Mouse (Mus musculus) heart, adult 2 months (tissue): Measurements from ENCODE around the gene Zfhx3. TPM values are rescaled to one million over a fixed set of nuclear protein-coding genes. Genes with fewer than 3 reads are reported as not detected.

Experiments
- DNase-seq, 2 experiments: peaks; one replicate each; pipeline ENCODE4 v3.0.0; 2021
- H3K27ac ChIP-seq: fragments of 200-600 bp; 2 replicates; pipeline ENCODE4 v1.8.1; 2022
- H3K27me3 ChIP-seq: fragments of 200-500 bp; 2 replicates; pipeline ENCODE4 v1.6.1; 2012; ENCODE audit warnings: mild to moderate bottlenecking, low read length, inconsistent platforms, mixed read lengths; ENCODE audit not compliant: control insufficient read depth, insufficient read depth
- H3K36me3 ChIP-seq: fragments of 200-500 bp; 2 replicates; pipeline ENCODE4 v1.6.1; 2012; ENCODE audit warnings: low read length, inconsistent platforms; ENCODE audit not compliant: control insufficient read depth, insufficient read depth
- H3K4me1 ChIP-seq: fragments of 200-500 bp; 2 replicates; pipeline ENCODE4 v1.6.1; 2011; ENCODE audit warnings: low read length; ENCODE audit not compliant: control insufficient read depth, insufficient read depth
- H3K4me3 ChIP-seq: fragments of 200-600 bp; 2 replicates; pipeline ENCODE4 v1.8.1; 2022
- H3K79me2 ChIP-seq: fragments of 200-500 bp; replicated peaks from 2 replicates; pipeline ENCODE4 v1.6.1; 2012; ENCODE audit warnings: mild to moderate bottlenecking, inconsistent platforms, low read length, moderate library complexity, mixed read lengths; ENCODE audit not compliant: control insufficient read depth, insufficient read depth
- H3K9ac ChIP-seq: fragments of 200-500 bp; 2 replicates; pipeline ENCODE4 v1.6.1; 2012; ENCODE audit warnings: low read depth, mild to moderate bottlenecking, control low read depth, inconsistent platforms, low read length, mixed read lengths
- CTCF ChIP-seq: fragments of 200-600 bp; IDR thresholded peaks from 2 replicates; pipeline ENCODE4 v1.8.1; 2022; ENCODE audit warnings: antibody characterized with exemption, mild to moderate bottlenecking, moderate library complexity
- EP300 ChIP-seq: fragments of 200-500 bp; IDR thresholded peaks from 2 replicates; pipeline ENCODE4 v1.6.1; 2011; ENCODE audit warnings: low read depth, low read length, control low read depth; ENCODE audit not compliant: insufficient read depth
- POLR2A ChIP-seq: fragments of 200-500 bp; IDR thresholded peaks from 2 replicates; pipeline ENCODE4 v1.6.1; 2011; ENCODE audit warnings: mild to moderate bottlenecking, low read depth, low read length, control low read depth; ENCODE audit not compliant: insufficient read depth
- WGBS: fragments of 180-500 bp; shearing (Covaris S2); methylation state at CpG from one replicate; pipeline ENCODE4 v1.1.7; 2018; 5-methylcytosine and 5-hydroxymethylcytosine counted together
- intact Hi-C: fragments of 180-260 bp; cut with DNase I; formaldehyde crosslinking; loops from one replicate; pipeline ENCODE4 v1.15.1; 2025
- polyA plus RNA-seq: library from polyadenylated mRNA; depleted of rRNA; stranded (reverse); fragments of >200 nt; gene quantifications from 2 replicates; pipeline ENCODE4 v1.2.3, GENCODE M21; 2012
- total RNA-seq, 2 experiments: library from RNA; stranded (reverse); gene quantifications; 2 replicates each; pipeline ENCODE4 v1.2.3; 2021

Zfhx3 gene
- total and polyA plus RNA-seq, 3 experiments: 1.8 to 8.3 (median 6.9) TPM

- Histone ChIP-seq H3K27me3 (no peaks in the 10 kb centered on the region), H3K36me3 (no peaks in the 10 kb centered on the region), H3K27ac (no peak overlapping the region), H3K9ac (no peak overlapping the region), H3K79me2 (no peaks in the 10 kb centered on the region), H3K4me1 (no peaks in the 10 kb centered on the region), H3K4me3 (no peak overlapping the region)
- TF ChIP-seq CTCF (no peak), EP300 (no peak), POLR2A (no peak)
- WGBS: 88% methylated on average over 13 of the region's 13 CpGs
- DNase-seq: no peak
- intact Hi-C loops: no loop called here
Measured at GRCm38 (mm10) chr8:108437316-108437830, 494.9 kb downstream of the Zfhx3 start.

- no peak overlapping the region for H3K9ac ChIP-seq
- no peaks in the 10 kb centered on the region for H3K4me1 ChIP-seq
- WGBS: 64% methylated on average over 3 of the region's 3 CpGs
- no peaks in the 10 kb centered on the region for H3K79me2 ChIP-seq
- intact Hi-C loops: no loop called here
- H3K4me3 ChIP-seq: no peak overlapping the region
- H3K36me3 ChIP-seq: no peaks in the 10 kb centered on the region
- no peak for TF ChIP-seq EP300
- no peak for DNase-seq
- no peak overlapping the region for H3K27ac ChIP-seq
- H3K27me3 ChIP-seq: no peaks in the 10 kb centered on the region
Measured at GRCm38 (mm10) chr8:108440476-108440875, 498.0 kb downstream of the Zfhx3 start.

GRCm38 (mm10) chr8:108450847-108451246, 508.4 kb downstream of the Zfhx3 start:
- no peak for DNase-seq
- H3K79me2 ChIP-seq: no peaks in the 10 kb centered on the region
- H3K27me3 ChIP-seq: no peaks in the 10 kb centered on the region
- H3K36me3 ChIP-seq: no peaks in the 10 kb centered on the region
- no peaks in the 10 kb centered on the region for H3K4me1 ChIP-seq
- no peak for TF ChIP-seq CTCF
- no peak overlapping the region for H3K4me3 ChIP-seq
- no peak overlapping the region for H3K9ac ChIP-seq
- intact Hi-C loops: no loop called here
- 38% methylated on average over 8 of the region's 8 CpGs for WGBS
- H3K27ac ChIP-seq: no peak overlapping the region

- Histone ChIP-seq H3K36me3 (no peaks in the 10 kb centered on the region), H3K9ac (no peak overlapping the region), H3K27me3 (no peaks in the 10 kb centered on the region), H3K27ac (no peak overlapping the region), H3K4me3 (no peak overlapping the region), H3K4me1 (no peaks in the 10 kb centered on the region), H3K79me2 (no peaks in the 10 kb centered on the region)
- no peak for TF ChIP-seq POLR2A
- TF ChIP-seq CTCF: no peak
- no peak for TF ChIP-seq EP300
- 78% methylated on average over 18 of the region's 18 CpGs for WGBS
- intact Hi-C loops: no loop called here
- no peak for DNase-seq
Measured at GRCm38 (mm10) chr8:108454561-108455311, 512.3 kb downstream of the Zfhx3 start.

- Histone ChIP-seq H3K27ac (no peak overlapping the region), H3K79me2 (no peaks in the 10 kb centered on the region), H3K9ac (no peak overlapping the region), H3K4me1 (no peaks in the 10 kb centered on the region), H3K36me3 (no peaks in the 10 kb centered on the region), H3K4me3 (no peak overlapping the region), H3K27me3 (no peaks in the 10 kb centered on the region; the same call in 1 of the 2 replicates)
- intact Hi-C loops: no loop called here
- no peak for DNase-seq
- TF ChIP-seq POLR2A (no peak), EP300 (no peak), CTCF (no peak)
- WGBS: 76% methylated on average over 6 of the region's 6 CpGs
Measured at GRCm38 (mm10) chr8:108466653-108467052, 524.2 kb downstream of the Zfhx3 start.

- Histone ChIP-seq H3K9ac (no peak overlapping the region), H3K27ac (no peak overlapping the region), H3K4me1 (no peaks in the 10 kb centered on the region), H3K27me3 (no peaks in the 10 kb centered on the region; the same call in 1 of the 2 replicates), H3K79me2 (no peaks in the 10 kb centered on the region), H3K4me3 (no peak overlapping the region), H3K36me3 (no peaks in the 10 kb centered on the region)
- DNase-seq: no peak
- WGBS: 77% methylated on average over 19 of the region's 19 CpGs
- intact Hi-C loops: no loop called here
- no peak for TF ChIP-seq EP300
- no peak for TF ChIP-seq POLR2A
- TF ChIP-seq CTCF: no peak
Measured at GRCm38 (mm10) chr8:108467172-108468035, 525.0 kb downstream of the Zfhx3 start.
